Mouse (Mus musculus) spleen, postnatal 10 days (tissue): ENCODE data around the gene Epha3.

ENCODE experiments used
- DNase-seq, 2 experiments: peaks; one replicate each; pipeline ENCODE4 v3.0.0; 2021 to 2022; ENCODE audit warnings: low spot score in 2 of 2

Gene Epha3

GRCm38 (mm10) chr16:63863913-63864330 is at the start of gene Epha3:
Epha3 (minus strand) TSS chr16:63864175.
- peak in 1 of 2 experiments; percentile 26 for DNase-seq

- DNase-seq: no peak
Observed at GRCm38 (mm10) chr16:63903425-63903824, 39.5 kb upstream of the Epha3 start.

GRCm38 (mm10) chr16:63881190-63881589 is 17.2 kb upstream of the Epha3 start:
- DNase-seq: no peak

- no peak for DNase-seq
Observed at GRCm38 (mm10) chr16:63872313-63872712, 8.3 kb upstream of the Epha3 start.

GRCm38 (mm10) chr16:63864463-63864976 is 545 bp upstream of the Epha3 start:
- DNase-seq: no peak

- DNase-seq: no peak
Observed at GRCm38 (mm10) chr16:63863181-63863580, 794 bp downstream of the Epha3 start.

GRCm38 (mm10) chr16:63857561-63857960 is 6.4 kb downstream of the Epha3 start:
- DNase-seq: no peak

- DNase-seq: peak in 1 of 2 experiments; percentile 14
Observed at GRCm38 (mm10) chr16:63856658-63857552, 7.1 kb downstream of the Epha3 start.

GRCm38 (mm10) chr16:63850297-63850696 is 13.7 kb downstream of the Epha3 start:
- no peak for DNase-seq

- no peak for DNase-seq
Observed at GRCm38 (mm10) chr16:63842911-63843310, 21.1 kb downstream of the Epha3 start.

- no peak for DNase-seq
Observed at GRCm38 (mm10) chr16:63837466-63837865, 26.5 kb downstream of the Epha3 start.

- DNase-seq: no peak
Observed at GRCm38 (mm10) chr16:63821164-63821563, 42.8 kb downstream of the Epha3 start.

- no peak for DNase-seq
Observed at GRCm38 (mm10) chr16:63817606-63818005, 46.4 kb downstream of the Epha3 start.

GRCm38 (mm10) chr16:63816672-63817071 is 47.3 kb downstream of the Epha3 start:
- no peak for DNase-seq

- no peak for DNase-seq
Observed at GRCm38 (mm10) chr16:63809871-63810270, 54.1 kb downstream of the Epha3 start.

GRCm38 (mm10) chr16:63808991-63809390 is 55.0 kb downstream of the Epha3 start:
- DNase-seq: no peak

GRCm38 (mm10) chr16:63806437-63807129 is 57.4 kb downstream of the Epha3 start:
- DNase-seq: no peak

GRCm38 (mm10) chr16:63806025-63806424 is 58.0 kb downstream of the Epha3 start:
- DNase-seq: no peak

GRCm38 (mm10) chr16:63801436-63801835 is 62.5 kb downstream of the Epha3 start:
- DNase-seq: no peak

- no peak for DNase-seq
Observed at GRCm38 (mm10) chr16:63798341-63798740, 65.6 kb downstream of the Epha3 start.

GRCm38 (mm10) chr16:63794292-63794691 is 69.7 kb downstream of the Epha3 start:
- DNase-seq: no peak

- DNase-seq: no peak
Observed at GRCm38 (mm10) chr16:63793805-63794204, 70.2 kb downstream of the Epha3 start.

GRCm38 (mm10) chr16:63792084-63792483 is 71.9 kb downstream of the Epha3 start:
- DNase-seq: no peak
